Mouse (Mus musculus) forebrain, embryonic 16.5 days (tissue): ENCODE measurements around the gene Frk. TPM values are rescaled to one million over a fixed set of nuclear protein-coding genes. Genes with fewer than 3 reads are reported as not detected.
"Not testable (repeated sequence)": the region's sequence is repeated elsewhere in the genome, so short reads cannot be mapped to it uniquely, and the experiment has no call there.

Experiments
- ATAC-seq: fragments of 200-750 bp; cut with Nextera tagmentation; 2 replicates; pipeline ENCODE4 v1.8.0; 2017; ENCODE audit warnings: mild to moderate bottlenecking, moderate library complexity
- H3K27ac ChIP-seq: fragments of 300-500 bp; sonication (generic); 2 replicates; pipeline ENCODE4 v1.5.1; 2014; ENCODE audit warnings: low read length, control low read depth
- H3K27me3 ChIP-seq: fragments of 300-500 bp; sonication (generic); replicated peaks from 2 replicates; pipeline ENCODE4 v1.6.1; 2014; ENCODE audit warnings: low read length; ENCODE audit not compliant: control insufficient read depth, insufficient read depth
- H3K36me3 ChIP-seq: fragments of 300-500 bp; sonication (generic); 2 replicates; pipeline ENCODE4 v1.6.1; 2014; ENCODE audit not compliant: control insufficient read depth, insufficient read depth
- H3K4me1 ChIP-seq: fragments of 300-500 bp; sonication (generic); replicated peaks from 2 replicates; pipeline ENCODE4 v1.6.1; 2014; ENCODE audit warnings: low read length; ENCODE audit not compliant: control insufficient read depth, insufficient read depth
- H3K4me2 ChIP-seq: fragments of 300-500 bp; sonication (generic); 2 replicates; pipeline ENCODE4 v1.6.1; 2014; ENCODE audit warnings: mild to moderate bottlenecking, low read length, control low read depth
- H3K4me3 ChIP-seq: fragments of 300-500 bp; sonication (generic); replicated peaks from 2 replicates; pipeline ENCODE4 v1.5.1; 2014; ENCODE audit warnings: mild to moderate bottlenecking, low read length, control low read depth
- H3K9ac ChIP-seq: fragments of 300-500 bp; sonication (generic); replicated peaks from 2 replicates; pipeline ENCODE4 v1.6.1; 2014; ENCODE audit warnings: low read depth, low read length, control low read depth
- H3K9me3 ChIP-seq: fragments of 300-500 bp; sonication (generic); 2 replicates; pipeline ENCODE4 v1.6.1; 2016; ENCODE audit warnings: low read length; ENCODE audit not compliant: control insufficient read depth
- WGBS: fragments of 180-500 bp; shearing (Covaris S2); extraction: QIAGEN DNeasy Blood & Tissue Kit; methylation state at CpG from one replicate; pipeline ENCODE4 v1.1.7; 2014; 5-methylcytosine and 5-hydroxymethylcytosine counted together
- polyA plus RNA-seq: library from polyadenylated mRNA; unstranded; fragments of >200 nt; fragmentation: Nextera tagmentation; extraction: Ambion mirVana; gene quantifications from 2 replicates; pipeline ENCODE4 v1.2.1, GENCODE M21; 2015

Gene Frk
- polyA plus RNA-seq, 1 experiment from 2014 or later, result 0.95 TPM

DNA sequence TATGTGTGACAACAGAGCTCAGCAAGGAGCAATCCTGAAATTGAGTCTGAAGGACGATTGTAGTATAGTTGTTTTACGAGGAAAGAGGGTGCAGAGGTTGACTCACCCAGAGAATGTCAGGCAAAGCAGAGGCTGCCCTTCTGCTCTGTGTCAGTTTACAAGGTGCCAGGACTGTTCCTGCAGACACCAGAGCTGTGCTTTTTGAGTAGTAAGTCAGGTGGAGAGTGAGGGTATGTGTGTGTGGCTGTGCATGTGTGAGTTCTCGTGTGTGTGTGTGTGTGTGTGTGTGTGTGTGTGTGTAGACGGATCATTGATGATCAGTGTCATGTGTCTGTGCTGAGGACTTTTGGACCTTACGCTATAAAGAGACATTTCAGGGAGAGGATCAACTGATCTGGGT, 68.4 kb downstream of the Frk start:
- no peaks in the 10 kb centered on the region for H3K9me3 ChIP-seq
- no peaks in the 10 kb centered on the region for H3K36me3 ChIP-seq
- no peak overlapping the region for H3K4me2 ChIP-seq
- WGBS, result 81% methylated on average over 5 of the region's 5 CpGs
- H3K27ac ChIP-seq, result no peak overlapping the region
- no peaks in the 10 kb centered on the region for H3K27me3 ChIP-seq
- no peaks in the 10 kb centered on the region for H3K4me1 ChIP-seq
- ATAC-seq, result no peak
- no peak overlapping the region for H3K9ac ChIP-seq
- H3K4me3 ChIP-seq, result no peak overlapping the region

DNA sequence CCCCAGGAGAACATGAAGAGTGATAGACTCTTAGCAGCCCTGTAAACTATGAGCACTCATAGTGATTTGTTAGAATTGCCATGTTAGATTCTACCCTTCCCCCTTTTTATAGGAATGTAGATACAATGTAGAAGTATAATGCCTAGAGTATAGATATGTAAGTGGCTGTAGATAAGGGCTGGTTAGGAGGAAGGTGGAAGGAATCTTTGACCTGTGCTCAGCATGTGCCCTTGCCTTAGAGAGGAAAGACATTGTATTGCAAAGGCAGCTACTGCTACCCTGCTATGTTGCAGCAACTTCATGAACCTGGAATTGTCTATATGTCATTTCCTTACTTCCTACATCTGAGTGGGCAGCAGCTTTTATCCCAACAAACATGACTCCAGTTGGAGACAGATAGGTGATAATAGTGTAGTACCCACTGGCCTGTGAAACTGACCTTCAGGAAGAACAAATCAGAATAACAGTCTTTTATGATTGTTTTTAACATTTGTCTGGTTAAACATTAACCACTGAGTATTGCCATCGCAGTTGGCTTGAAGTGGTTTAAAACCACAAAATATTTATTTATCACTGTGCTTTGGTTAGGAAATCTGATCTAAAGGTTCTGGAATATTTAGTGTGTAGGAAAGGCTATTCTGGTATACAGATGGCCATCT, 80.4 kb downstream of the Frk start:
- 92% methylated on average over 1 of the region's 1 CpGs for WGBS
- H3K9ac ChIP-seq, result no peak overlapping the region
- no peaks in the 10 kb centered on the region for H3K4me1 ChIP-seq
- no peak overlapping the region for H3K4me3 ChIP-seq
- H3K9me3 ChIP-seq, result no peaks in the 10 kb centered on the region
- H3K36me3 ChIP-seq, result no peaks in the 10 kb centered on the region
- H3K4me2 ChIP-seq, result no peak overlapping the region
- no peak overlapping the region for H3K27ac ChIP-seq
- no peaks in the 10 kb centered on the region for H3K27me3 ChIP-seq
- ATAC-seq, result no peak

DNA sequence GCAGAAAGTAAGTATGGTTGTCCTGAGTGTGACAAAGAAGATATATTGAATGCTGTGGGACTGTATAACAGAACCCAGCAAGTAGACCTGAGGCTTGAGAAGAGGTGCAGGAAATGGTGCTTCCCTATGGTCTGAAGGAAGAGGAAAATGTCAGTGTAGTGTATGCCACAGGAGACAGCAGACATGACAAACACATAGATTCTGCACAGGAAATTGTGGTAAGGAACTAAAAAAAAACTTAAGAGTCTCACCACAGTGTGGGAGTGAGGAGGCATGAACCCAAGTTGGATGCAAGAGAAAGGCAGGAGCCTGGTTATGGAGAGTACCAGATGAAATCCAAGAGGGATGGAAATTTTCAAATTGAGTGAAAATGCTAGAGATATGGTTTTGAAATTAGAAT, 132.3 kb downstream of the Frk start:
- Histone ChIP-seq H3K27ac (no peak overlapping the region), H3K27me3 (no peaks in the 10 kb centered on the region), H3K4me1 (no peaks in the 10 kb centered on the region), H3K9ac (no peak overlapping the region), H3K9me3 (no peaks in the 10 kb centered on the region), H3K4me3 (no peak overlapping the region), H3K36me3 (no peaks in the 10 kb centered on the region), H3K4me2 (no peak overlapping the region)
- ATAC-seq, result no peak

DNA sequence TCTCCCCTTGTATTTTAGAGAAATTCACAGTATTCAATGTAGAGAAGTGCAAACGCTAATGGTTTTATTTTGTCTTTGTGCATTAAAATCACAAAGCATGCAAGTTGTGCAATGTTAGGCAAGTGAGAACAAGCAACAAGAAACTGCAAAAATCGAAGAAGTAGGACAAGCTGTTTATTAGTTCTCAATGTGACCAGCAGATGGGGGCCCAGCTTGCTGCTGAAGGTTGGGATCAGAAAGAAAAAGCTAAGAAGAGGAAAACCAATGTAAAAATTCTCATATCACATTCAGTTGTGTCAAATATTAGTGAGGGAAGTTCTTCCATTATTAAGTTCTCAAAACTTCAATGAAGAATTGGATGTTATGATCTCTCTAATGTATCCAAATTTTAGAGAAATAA, 134.0 kb downstream of the Frk start:
- Histone ChIP-seq H3K4me2 (no peak overlapping the region), H3K36me3 (no peaks in the 10 kb centered on the region), H3K9ac (no peak overlapping the region), H3K9me3 (no peaks in the 10 kb centered on the region), H3K27me3 (no peaks in the 10 kb centered on the region), H3K27ac (no peak overlapping the region), H3K4me1 (no peaks in the 10 kb centered on the region), H3K4me3 (no peak overlapping the region)
- WGBS, result 69% methylated on average over 2 of the region's 2 CpGs
- no peak for ATAC-seq

- Histone ChIP-seq H3K27me3 (no peaks in the 10 kb centered on the region), H3K9ac (no peak overlapping the region), H3K4me3 (no peak overlapping the region), H3K4me1 (no peaks in the 10 kb centered on the region), H3K27ac (no peak overlapping the region), H3K9me3 (no peaks in the 10 kb centered on the region), H3K4me2 (no peak overlapping the region), H3K36me3 (no peaks in the 10 kb centered on the region)
- no peak for ATAC-seq
- WGBS, result 82% methylated on average over 3 of the region's 3 CpGs
Measured at GRCm38 (mm10) chr10:34618490-34618889, 135.3 kb downstream of the Frk start.

DNA sequence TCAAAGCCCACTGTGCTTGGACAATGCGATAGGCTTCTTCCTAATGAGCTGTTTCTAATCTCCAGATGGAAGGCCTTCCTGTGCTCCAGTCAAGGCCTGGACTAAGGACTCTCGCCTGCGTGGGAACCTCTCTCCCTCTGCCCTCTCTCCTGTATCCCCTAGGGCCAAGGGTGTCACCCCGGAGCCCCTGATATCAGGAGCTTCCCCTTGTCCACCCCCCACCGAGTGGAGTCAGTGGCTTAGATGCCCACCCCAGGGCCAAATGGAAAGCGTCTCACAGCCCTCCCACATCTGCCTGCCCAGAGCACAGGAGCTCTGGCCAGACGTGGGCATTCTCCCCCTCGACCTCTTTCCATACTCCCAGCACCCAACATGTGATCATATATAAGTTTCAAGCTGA, 137.3 kb downstream of the Frk start:
- H3K27me3 ChIP-seq, H3K9me3 ChIP-seq, ATAC-seq, H3K4me3 ChIP-seq, H3K9ac ChIP-seq, H3K36me3 ChIP-seq, H3K4me2 ChIP-seq, H3K27ac ChIP-seq, H3K4me1 ChIP-seq: not testable (repeated sequence)
- 85% methylated on average over 8 of the region's 8 CpGs for WGBS

DNA sequence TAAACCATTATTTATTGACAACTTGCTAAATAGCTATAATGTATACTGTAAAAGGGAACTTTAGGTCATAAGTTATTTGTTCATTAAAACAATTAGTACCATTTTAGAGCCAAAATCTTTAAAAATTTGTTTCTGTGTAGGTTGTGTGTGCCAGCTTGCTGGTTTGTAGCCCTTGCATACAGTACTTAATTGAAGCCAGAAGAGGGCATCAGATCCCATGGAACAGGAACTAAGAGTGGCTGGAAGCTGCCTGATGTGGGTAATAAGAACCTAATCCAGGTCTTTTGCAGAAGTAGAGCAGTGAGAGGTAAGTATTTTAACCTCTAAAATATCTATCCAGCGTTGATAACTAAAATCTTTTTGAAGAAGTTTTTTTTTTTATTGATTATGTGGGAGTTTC, 155.0 kb downstream of the Frk start:
- H3K27me3 ChIP-seq, result no peaks in the 10 kb centered on the region
- H3K4me3 ChIP-seq, result no peak overlapping the region
- ATAC-seq, result no peak
- H3K9ac ChIP-seq, result no peak overlapping the region
- no peak overlapping the region for H3K27ac ChIP-seq
- H3K9me3 ChIP-seq, result no peaks in the 10 kb centered on the region
- 81% methylated on average over 1 of the region's 1 CpGs for WGBS
- H3K4me1 ChIP-seq, result no peaks in the 10 kb centered on the region
- H3K4me2 ChIP-seq, result no peak overlapping the region
- no peaks in the 10 kb centered on the region for H3K36me3 ChIP-seq

Other genes starting within 250 kb of the Frk start
- 138 TPM in 2 replicates for gene Tspyl1, start 201.2 kb upstream of the Frk start, polyA plus RNA-seq
- 216 and 262 TPM in 2 replicates for gene Tspyl4, start 186.0 kb upstream of the Frk start, polyA plus RNA-seq
- gene Col10a1, start 93.4 kb upstream of the Frk start, polyA plus RNA-seq, result 0.10 TPM in 1 of 2 replicates, not detected in the other
- 1.9 and 2.5 TPM in 2 replicates for gene Nt5dc1, start 64.8 kb upstream of the Frk start, polyA plus RNA-seq